Mouse (Mus musculus) adipocyte (in vitro differentiated cells): ENCODE data around the gene Olfr583.

Source experiments
- DNase-seq: peaks from one replicate; pipeline ENCODE4 v3.0.0-alpha.2; 2016; ENCODE audit warnings: low spot score

Olfr583 gene

GRCm38 (mm10) chr7:103051000-103051399 is at the start of gene Olfr583:
Gene Olfr583, plus strand, starts transcription at chr7:103051300.
- no peak for DNase-seq

GRCm38 (mm10) chr7:103037724-103038123 is 13.4 kb upstream of the Olfr583 start, which contains the start of gene Olfr582:
Gene Olfr582, plus strand, starts transcription at chr7:103038024.
- no peak for DNase-seq

DNA sequence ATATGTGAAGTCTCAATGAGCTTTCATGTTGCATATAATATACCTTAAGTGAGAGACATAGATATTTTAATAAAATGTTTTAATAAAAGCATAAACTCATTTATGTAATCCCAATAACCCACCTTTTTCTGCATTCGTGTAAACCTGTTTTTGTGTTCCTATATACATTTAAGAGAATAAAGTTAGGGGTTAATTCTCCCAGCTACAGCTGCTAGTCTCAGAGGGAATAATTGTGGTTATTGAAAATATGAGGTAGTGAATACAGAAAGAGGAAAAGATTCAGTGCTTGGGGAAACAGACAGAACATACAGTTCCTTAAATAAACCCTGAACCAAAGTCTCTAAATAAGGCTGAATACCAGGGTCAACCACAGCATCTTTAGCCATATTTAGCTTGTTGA is 30.5 kb downstream of the Olfr583 start, which contains the start of gene Olfr584:
Olfr584 (plus strand) TSS at position 301 of the 400 bp plus-strand sequence.
- no peak for DNase-seq

GRCm38 (mm10) chr7:103097420-103097819 is 46.3 kb downstream of the Olfr583 start, which contains the start of gene Olfr585:
Gene Olfr585, plus strand, starts transcription at chr7:103097720.
- DNase-seq: no peak
